Mouse (Mus musculus) MEL (cell line): Measurements from ENCODE around the gene Metrnl. TPM values are rescaled to one million over a fixed set of nuclear protein-coding genes. Genes with fewer than 3 reads are reported as not detected.
"Not testable (repeated sequence)": the region's sequence is repeated elsewhere in the genome, so short reads cannot be mapped to it uniquely, and the experiment has no call there.

Source experiments
- DNase-seq: peaks from one replicate; pipeline ENCODE4 v3.0.0; 2011; ENCODE audit warnings: low read depth, low spot score
- H3K27ac ChIP-seq: 2 replicates; pipeline ENCODE4 v1.5.1; 2012; ENCODE audit warnings: low read depth, mild to moderate bottlenecking, control low read depth, low read length, moderate library complexity; ENCODE audit not compliant: control insufficient read depth
- H3K27me3 ChIP-seq, 2 experiments: fragments of 150-350 bp in 1 of 2; sonication (generic) in 1 of 2; 2 replicates each; pipeline ENCODE4 v1.6.1; 2012; ENCODE audit warnings: low read length in 2 of 2, mild to moderate bottlenecking in 2 of 2, improper control_type of control experiment in 1 of 2, moderate library complexity in 1 of 2; ENCODE audit not compliant: insufficient read depth in 2 of 2, control insufficient read depth in 1 of 2
- H3K36me3 ChIP-seq, 2 experiments: 2 replicates each; pipeline ENCODE4 v1.6.1; 2012 to 2014; ENCODE audit warnings: low read length in 2 of 2, improper control_type of control experiment in 1 of 2, inconsistent platforms in 1 of 2, mild to moderate bottlenecking in 1 of 2; ENCODE audit not compliant: insufficient read depth in 2 of 2, control insufficient read depth in 1 of 2
- H3K4me1 ChIP-seq, 2 experiments: fragments of 150-350 bp in 1 of 2; sonication (generic) in 1 of 2; 2 replicates each; pipeline ENCODE4 v1.6.1; 2012; ENCODE audit warnings: low read length in 2 of 2, improper control_type of control experiment in 1 of 2, mild to moderate bottlenecking in 1 of 2; ENCODE audit not compliant: insufficient read depth in 2 of 2, control insufficient read depth in 1 of 2
- H3K4me3 ChIP-seq, 2 experiments: fragments of 150-350 bp in 1 of 2; sonication (generic) in 1 of 2; 2 replicates each; pipeline ENCODE4 v1.5.1; 2012; ENCODE audit warnings: low read depth in 2 of 2, low read length in 2 of 2, mild to moderate bottlenecking in 2 of 2, moderate library complexity in 2 of 2, control low read depth in 1 of 2, improper control_type of control experiment in 1 of 2; ENCODE audit not compliant: control insufficient read depth in 1 of 2, insufficient read depth in 1 of 2
- H3K79me2 ChIP-seq: 2 replicates; pipeline ENCODE4 v1.6.1; 2012; ENCODE audit warnings: mild to moderate bottlenecking, low read length, moderate library complexity; ENCODE audit not compliant: control insufficient read depth, poor library complexity, insufficient read depth
- H3K9ac ChIP-seq: 2 replicates; pipeline ENCODE4 v1.6.1; 2012; ENCODE audit warnings: low read depth, mild to moderate bottlenecking, control low read depth, low read length, moderate library complexity; ENCODE audit not compliant: control insufficient read depth, poor library complexity, severe bottlenecking
- H3K9me3 ChIP-seq: fragments of 150-350 bp; sonication (generic); replicated peaks from 2 replicates; pipeline ENCODE4 v1.6.1; 2012; ENCODE audit warnings: mild to moderate bottlenecking, low read length, improper control_type of control experiment, moderate library complexity; ENCODE audit not compliant: insufficient read depth
- CHD1 ChIP-seq: IDR thresholded peaks from 2 replicates; pipeline ENCODE4 v1.6.1; 2012; ENCODE audit warnings: low read depth, mild to moderate bottlenecking, inconsistent platforms, low read length, improper control_type of control experiment
- ETS1 ChIP-seq: IDR thresholded peaks from 2 replicates; pipeline ENCODE4 v1.6.1; 2012; ENCODE audit warnings: low read depth, mild to moderate bottlenecking, inconsistent platforms, low read length, improper control_type of control experiment, moderate library complexity
- JUND ChIP-seq: IDR thresholded peaks from 2 replicates; pipeline ENCODE4 v1.6.1; 2011; ENCODE audit warnings: low read depth, mild to moderate bottlenecking, improper control_type of control experiment, low read length
- MAX ChIP-seq: IDR thresholded peaks from 2 replicates; pipeline ENCODE4 v1.6.1; 2011; ENCODE audit warnings: low read length, improper control_type of control experiment
- MEF2A ChIP-seq: IDR thresholded peaks from 2 replicates; pipeline ENCODE4 v1.6.1; 2014; ENCODE audit warnings: low read depth, mild to moderate bottlenecking, inconsistent platforms, low read length, improper control_type of control experiment; ENCODE audit not compliant: poor library complexity, insufficient replicate concordance, severe bottlenecking; ENCODE audit errors: extremely low read depth
- MXI1 ChIP-seq: IDR thresholded peaks from 2 replicates; pipeline ENCODE4 v1.6.1; 2011; ENCODE audit warnings: mild to moderate bottlenecking, low read depth, low read length, improper control_type of control experiment
- NRF1 ChIP-seq: IDR thresholded peaks from 2 replicates; pipeline ENCODE4 v1.6.1; 2014; ENCODE audit warnings: low read depth, mild to moderate bottlenecking, inconsistent platforms, low read length, improper control_type of control experiment, moderate library complexity; ENCODE audit not compliant: poor library complexity, insufficient read depth, severe bottlenecking
- POLR2AphosphoS5 ChIP-seq: IDR thresholded peaks from 2 replicates; pipeline ENCODE4 v1.6.1; 2012; ENCODE audit warnings: low read depth, borderline replicate concordance, mild to moderate bottlenecking, inconsistent platforms, low read length, moderate library complexity, mixed read lengths
- SMC3 ChIP-seq: IDR thresholded peaks from 2 replicates; pipeline ENCODE4 v1.6.1; 2011; ENCODE audit warnings: low read depth, low read length, improper control_type of control experiment
- TBP ChIP-seq: IDR thresholded peaks from 2 replicates; pipeline ENCODE4 v1.8.0; 2011; ENCODE audit warnings: low read depth, low read length, improper control_type of control experiment
- TCF12 ChIP-seq: IDR thresholded peaks from 2 replicates; pipeline ENCODE4 v1.6.1; 2014; ENCODE audit warnings: low read depth, mild to moderate bottlenecking, inconsistent platforms, low read length, improper control_type of control experiment, moderate library complexity
- UBTF ChIP-seq: IDR thresholded peaks from 2 replicates; pipeline ENCODE4 v1.6.1; 2012; ENCODE audit warnings: low read depth, mild to moderate bottlenecking, inconsistent platforms, low read length, improper control_type of control experiment, moderate library complexity, borderline replicate concordance; ENCODE audit not compliant: insufficient read depth
- USF1 ChIP-seq: IDR thresholded peaks from 2 replicates; pipeline ENCODE4 v1.6.1; 2014; ENCODE audit warnings: low read depth, mild to moderate bottlenecking, inconsistent platforms, low read length, improper control_type of control experiment, moderate library complexity
- USF2 ChIP-seq, 2 experiments: IDR thresholded peaks; 2 replicates each; pipeline ENCODE4 v1.6.1; 2011 to 2012; ENCODE audit warnings: improper control_type of control experiment in 2 of 2, low read length in 2 of 2, borderline replicate concordance in 1 of 2, inconsistent platforms in 1 of 2, low read depth in 1 of 2, mild to moderate bottlenecking in 1 of 2; ENCODE audit not compliant: insufficient read depth in 1 of 2
- ZKSCAN1 ChIP-seq: IDR thresholded peaks from 2 replicates; pipeline ENCODE4 v1.6.1; 2012; ENCODE audit warnings: low read depth, mild to moderate bottlenecking, inconsistent platforms, low read length, improper control_type of control experiment, moderate library complexity
- ZMIZ1 ChIP-seq: IDR thresholded peaks from 2 replicates; pipeline ENCODE4 v1.6.1; 2012; ENCODE audit warnings: low read depth, mild to moderate bottlenecking, inconsistent platforms, low read length, improper control_type of control experiment, moderate library complexity
- ZNF384 ChIP-seq: IDR thresholded peaks from 2 replicates; pipeline ENCODE4 v1.6.1; 2012; ENCODE audit warnings: low read depth, mild to moderate bottlenecking, inconsistent platforms, low read length, improper control_type of control experiment
- polyA plus RNA-seq, 2 experiments: library from polyadenylated mRNA; stranded (reverse) in 1 of 2; unstranded in 1 of 2; fragments of >175 nt in 1 of 2; fragments of >200 nt in 1 of 2; gene quantifications; 2 replicates each; pipeline versions ENCODE4 v1.2.1 to v1.2.4; 2012; ENCODE audit warnings: low replicate concordance in 2 of 2, low read depth in 1 of 2; ENCODE audit not compliant: insufficient read length in 2 of 2, insufficient read depth in 1 of 2, missing spikeins in 1 of 2
- total RNA-seq: library from RNA; depleted of rRNA; stranded (reverse); fragments of 300-350 nt; gene quantifications from 2 replicates; pipeline ENCODE4 v1.2.3, GENCODE M21; 2012

Gene Metrnl
- total and polyA plus RNA-seq, 3 experiments = 2.7 to 2.9 TPM; not detected in 1

DNA sequence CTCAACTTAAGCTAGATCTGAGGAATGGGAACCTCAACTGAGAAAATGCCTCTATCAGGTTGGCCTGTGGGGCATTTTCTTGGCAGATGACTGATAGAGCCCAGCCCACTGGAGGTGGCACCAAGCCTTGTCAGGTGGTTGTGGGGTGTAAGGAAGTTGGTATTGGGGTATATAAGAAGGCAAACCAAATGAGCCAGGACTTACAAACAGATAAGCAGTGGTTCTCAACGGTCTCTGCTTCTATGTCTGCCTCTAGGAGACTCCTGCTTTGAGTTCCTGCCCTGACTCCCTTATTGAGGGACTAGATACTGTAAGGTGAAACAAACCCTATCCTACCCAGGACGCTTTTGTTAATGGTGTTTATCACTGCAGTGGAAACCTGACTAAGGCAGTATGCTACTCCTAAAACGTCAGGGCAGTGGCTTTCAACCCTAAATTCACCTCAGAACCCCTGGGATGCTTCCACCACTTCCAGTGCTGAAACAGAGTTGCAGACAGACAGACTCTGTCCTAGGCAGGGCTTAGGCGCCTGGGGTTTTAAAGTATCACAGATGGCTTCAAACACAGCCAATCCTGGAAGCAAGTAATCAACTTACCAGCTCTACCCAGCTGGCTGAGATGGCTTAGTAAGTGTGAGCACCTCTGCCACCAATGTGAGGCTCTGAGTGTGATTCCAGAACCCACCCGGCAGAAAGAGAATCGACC lies 45.4 kb upstream of the Metrnl start (continued):
- TF ChIP-seq ZNF384 (no peak), USF1 (peak; percentile 67), NRF1 (no peak), MAX (no peak), UBTF (no peak), POLR2AphosphoS5 (no peak), TCF12 (peak; percentile 49), TBP (peak; percentile 86), MXI1 (no peak), ETS1 (peak; percentile 33; the same call in 1 of the 2 replicates), ZKSCAN1 (no peak), MEF2A (no peak)

DNA sequence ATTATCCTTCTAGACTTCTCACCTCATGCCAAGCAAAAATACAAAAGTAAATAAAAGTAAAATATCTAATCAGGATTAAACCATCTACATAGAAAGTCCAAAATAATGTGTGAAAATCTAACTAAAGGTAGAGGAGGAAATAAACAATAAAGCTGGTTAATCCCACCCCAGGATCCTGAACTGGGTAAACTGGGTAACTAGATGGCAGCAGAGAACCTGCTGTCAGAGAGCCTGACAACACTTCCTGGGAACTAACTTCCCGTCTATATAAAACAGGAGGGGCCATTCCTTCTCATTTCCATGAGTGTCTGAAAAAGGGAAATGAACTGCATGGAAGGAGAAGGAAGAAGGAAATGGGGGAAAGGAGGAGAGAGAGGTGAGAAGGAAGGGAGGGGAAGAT lies 43.2 kb upstream of the Metrnl start:
- Histone ChIP-seq H3K9ac (no peak overlapping the region), H3K4me3 (no peak overlapping the region), H3K27me3 (no peaks in the 10 kb centered on the region), H3K27ac (no peak overlapping the region), H3K9me3 (no peaks in the 10 kb centered on the region), H3K4me1 (peaks cover 10 to 14% of the 10 kb centered on the region in 2 experiments), H3K79me2 (no peaks in the 10 kb centered on the region), H3K36me3 (peaks cover 0 to 14% of the 10 kb centered on the region in 2 experiments; a peak in 2 of 4 replicates)
- no peak for DNase-seq
- TF ChIP-seq TCF12 (no peak), JUND (no peak), SMC3 (no peak), CHD1 (no peak), USF2 (IDR thresholded peaks at IDR 0.05; ENCODE audit: borderline replicate concordance in 1 of 2, insufficient read depth in 1 of 2, low read depth in 1 of 2, low read length in 2 of 2) (no peak), ZMIZ1 (no peak)

DNA sequence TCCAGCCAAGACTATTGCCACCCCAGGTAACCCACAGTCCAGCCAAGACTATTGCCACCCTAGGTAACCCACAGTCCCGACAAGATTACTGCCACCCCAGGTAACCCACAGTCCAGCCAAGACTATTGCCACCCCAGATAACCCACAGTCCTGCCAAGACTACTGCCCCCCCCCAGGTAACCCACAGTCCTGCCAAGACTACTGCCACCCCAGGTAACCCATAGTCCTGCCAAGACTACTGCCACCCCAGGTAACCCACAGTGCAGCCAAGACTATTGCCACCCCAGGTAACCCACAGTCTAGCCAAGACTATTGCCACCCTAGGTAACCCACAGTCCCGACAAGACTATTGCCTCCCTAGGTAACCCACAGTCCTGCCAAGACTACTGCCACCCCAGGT lies 40.7 kb upstream of the Metrnl start:
- not testable (repeated sequence) for DNase-seq, H3K36me3 ChIP-seq, H3K4me3 ChIP-seq

More for the DNA sequence above, 40.7 kb upstream of the Metrnl start:
- not testable (repeated sequence) for H3K27me3 ChIP-seq, H3K79me2 ChIP-seq, H3K9ac ChIP-seq, H3K4me1 ChIP-seq, H3K9me3 ChIP-seq, H3K27ac ChIP-seq
